Mouse (Mus musculus): ENCODE measurements around the gene Slco3a1.

Slco3a1 gene

GRCm38 (mm10) chr7:74488141-74488540 is 66.4 kb downstream of the Slco3a1 start:
- DNase-seq (ENCODE audit: low read depth in 1 of 2, low spot score in 2 of 2) = no peak

- no peak for DNase-seq (ENCODE audit: low read depth in 1 of 2, low spot score in 2 of 2)
These were observed 66.9 kb downstream of the Slco3a1 start for GRCm38 (mm10) chr7:74487727-74488126.

GRCm38 (mm10) chr7:74486083-74486482 is 68.5 kb downstream of the Slco3a1 start:
- no peak for DNase-seq (ENCODE audit: low read depth in 1 of 2, low spot score in 2 of 2)

GRCm38 (mm10) chr7:74485669-74486068 is 68.9 kb downstream of the Slco3a1 start:
- no peak for DNase-seq (ENCODE audit: low read depth in 1 of 2, low spot score in 2 of 2)

- no peak for DNase-seq (ENCODE audit: low read depth in 1 of 2, low spot score in 2 of 2)
These were observed 70.6 kb downstream of the Slco3a1 start for GRCm38 (mm10) chr7:74484024-74484385.

GRCm38 (mm10) chr7:74483294-74484023 is 71.1 kb downstream of the Slco3a1 start:
- no peak for DNase-seq (ENCODE audit: low read depth in 1 of 2, low spot score in 2 of 2)

- no peak for DNase-seq (ENCODE audit: low read depth in 1 of 2, low spot score in 2 of 2)
These were observed 82.8 kb downstream of the Slco3a1 start for GRCm38 (mm10) chr7:74471740-74472139.

- DNase-seq (ENCODE audit: low read depth in 1 of 2, low spot score in 2 of 2) = no peak
These were observed 87.7 kb downstream of the Slco3a1 start for GRCm38 (mm10) chr7:74466886-74467285.

- DNase-seq (ENCODE audit: low read depth in 1 of 2, low spot score in 2 of 2) = no peak
These were observed 89.9 kb downstream of the Slco3a1 start for GRCm38 (mm10) chr7:74464638-74465037.

- DNase-seq (ENCODE audit: low read depth in 1 of 2, low spot score in 2 of 2) = no peak
These were observed 92.1 kb downstream of the Slco3a1 start for GRCm38 (mm10) chr7:74462451-74462850.

- no peak for DNase-seq (ENCODE audit: low read depth in 1 of 2, low spot score in 2 of 2)
These were observed 92.8 kb downstream of the Slco3a1 start for GRCm38 (mm10) chr7:74461736-74462135.

- DNase-seq (ENCODE audit: low read depth in 1 of 2, low spot score in 2 of 2) = no peak
These were observed 93.4 kb downstream of the Slco3a1 start for GRCm38 (mm10) chr7:74461146-74461545.

GRCm38 (mm10) chr7:74459812-74460211 is 94.8 kb downstream of the Slco3a1 start:
- DNase-seq (ENCODE audit: low read depth in 1 of 2, low spot score in 2 of 2) = no peak

- no peak for DNase-seq (ENCODE audit: low read depth in 1 of 2, low spot score in 2 of 2)
These were observed 95.3 kb downstream of the Slco3a1 start for GRCm38 (mm10) chr7:74459277-74459676.

- no peak for DNase-seq (ENCODE audit: low read depth in 1 of 2, low spot score in 2 of 2)
These were observed 95.9 kb downstream of the Slco3a1 start for GRCm38 (mm10) chr7:74458475-74459221.

- no peak for DNase-seq (ENCODE audit: low read depth in 1 of 2, low spot score in 2 of 2)
These were observed 97.1 kb downstream of the Slco3a1 start for GRCm38 (mm10) chr7:74457347-74457975.

GRCm38 (mm10) chr7:74456781-74457180 is 97.8 kb downstream of the Slco3a1 start:
- DNase-seq (ENCODE audit: low read depth in 1 of 2, low spot score in 2 of 2) = no peak

GRCm38 (mm10) chr7:74451047-74451446 is 103.5 kb downstream of the Slco3a1 start:
- no peak for DNase-seq (ENCODE audit: low read depth in 1 of 2, low spot score in 2 of 2)

- no peak for DNase-seq (ENCODE audit: low read depth in 1 of 2, low spot score in 2 of 2)
These were observed 104.8 kb downstream of the Slco3a1 start for GRCm38 (mm10) chr7:74449802-74450201.

GRCm38 (mm10) chr7:74447781-74448180 is 106.8 kb downstream of the Slco3a1 start:
- DNase-seq (ENCODE audit: low read depth in 1 of 2, low spot score in 2 of 2) = no peak

- no peak for DNase-seq (ENCODE audit: low read depth in 1 of 2, low spot score in 2 of 2)
These were observed 109.4 kb downstream of the Slco3a1 start for GRCm38 (mm10) chr7:74445148-74445547.

- DNase-seq (ENCODE audit: low read depth in 1 of 2, low spot score in 2 of 2) = no peak
These were observed 112.2 kb downstream of the Slco3a1 start for GRCm38 (mm10) chr7:74442380-74442779.
